ENCODE assay signal across 9 mouse cellular contexts in genomic region chr13:52822165-52823149, GRCm38 (mm10).
DNase-seq lines count a peak whose midpoint lies in the region; ATAC-seq and TF ChIP-seq lines count a peak whose summit lies in the region.
"Had no signal": no experiment of that assay in that cellular context is flagged by ENCODE, and none has a peak within 500 bp of the region (broad histone marks: within the 10 kb centered on the region; RNA-seq: fewer than 3 reads in every experiment).

No protein-coding gene starts in this region.

- H3K4me1 ChIP-seq in heart, postnatal 0 days (ENCODE audit: control insufficient read depth, insufficient read depth): peaks cover 38% of the 10 kb centered on the region
- H3K4me1 ChIP-seq in stomach, postnatal 0 days (replicated peaks; ENCODE audit: control insufficient read depth, insufficient read depth): peaks cover 19% of the 10 kb centered on the region

- H3K27ac ChIP-seq in heart, postnatal 0 days (ENCODE audit: low read depth): peak overlapping the region; percentile 54
- peak overlapping the region; percentile 87 for H3K27ac ChIP-seq in stomach, postnatal 0 days (replicated peaks)
- H3K27ac ChIP-seq: left cerebral cortex, adult 2 months had no signal

- 0 out of 2 replicates have a peak, but pooled peaks have one; percentile 19 for TF ChIP-seq EP300 in heart, postnatal 0 days (IDR thresholded peaks at IDR 0.05; ENCODE audit: low read depth)
- TF ChIP-seq EP300 in stomach, postnatal 0 days (optimal IDR thresholded peaks at IDR 0.05): peak; percentile 40

- H3K4me2 ChIP-seq in heart, postnatal 0 days (ENCODE audit: low read depth, low read length): 0 out of 2 replicates have a peak overlapping the region, but pooled peaks have one; percentile 8
- H3K4me2 ChIP-seq in stomach, postnatal 0 days (replicated peaks; ENCODE audit: low read depth): 0 out of 2 replicates have a peak overlapping the region, but pooled peaks have one; percentile 29

- H3K9ac ChIP-seq in heart, postnatal 0 days (replicated peaks; ENCODE audit: low read depth, low read length): no peak overlapping the region
- H3K9ac ChIP-seq in stomach, postnatal 0 days (ENCODE audit: low read length): no peak overlapping the region

- 43% methylated on average over 23 of the region's 23 CpGs for WGBS in heart, postnatal 0 days
- 20% methylated on average over 22 of the region's 23 CpGs for WGBS in stomach, postnatal 0 days

- no peaks in the 10 kb centered on the region for H3K27me3 ChIP-seq in heart, postnatal 0 days (ENCODE audit: control insufficient read depth, insufficient read depth, low read length)
- H3K27me3 ChIP-seq in stomach, postnatal 0 days (ENCODE audit: control insufficient read depth, insufficient read depth, low read length): no peaks in the 10 kb centered on the region

- H3K36me3 ChIP-seq in heart, postnatal 0 days (replicated peaks; ENCODE audit: control insufficient read depth, insufficient read depth, low read length): no peaks in the 10 kb centered on the region
- no peaks in the 10 kb centered on the region for H3K36me3 ChIP-seq in stomach, postnatal 0 days (ENCODE audit: control insufficient read depth, insufficient read depth, low read length)

- H3K9me3 ChIP-seq in heart, postnatal 0 days (replicated peaks; ENCODE audit: control insufficient read depth, low read length): no peaks in the 10 kb centered on the region
- no peaks in the 10 kb centered on the region for H3K9me3 ChIP-seq in stomach, postnatal 0 days (ENCODE audit: control insufficient read depth, low read length)

- no peak for TF ChIP-seq CTCF in heart, postnatal 0 days (IDR thresholded peaks at IDR 0.05; ENCODE audit: low read depth)
- no peak for TF ChIP-seq CTCF in stomach, postnatal 0 days (IDR thresholded peaks at IDR 0.05; ENCODE audit: low read depth)

- no peak overlapping the region for H3K4me3 ChIP-seq in heart, postnatal 0 days (ENCODE audit: low read depth, low read length)
- no peak overlapping the region for H3K4me3 ChIP-seq in stomach, postnatal 0 days (ENCODE audit: low read depth, low read length)
- H3K4me3 ChIP-seq: left cerebral cortex, adult 2 months had no signal

- DNase-seq in gastrocnemius, adult 18-20 months (ENCODE audit: low spot score): peak; percentile 68
- DNase-seq in gastrocnemius, adult 8-10 months (ENCODE audit: low spot score in 2 of 2): no peak
- DNase-seq in embryo, embryonic 9.5 days (ENCODE audit: extremely low spot score): peak; percentile 54
- DNase-seq in heart, postnatal 0 days (ENCODE audit: low spot score): peak; percentile 49
- DNase-seq in kidney, postnatal 14 days: peak; percentile 77
- DNase-seq in stomach, postnatal 0 days (ENCODE audit: low spot score): peak; percentile 57
- DNase-seq in spleen, postnatal 4 days (ENCODE audit: low spot score in 2 of 2): no peak

- ATAC-seq in heart, postnatal 0 days (ENCODE audit: insufficient read depth, low read depth): no peak
- peak; percentile 70 for ATAC-seq in megakaryocyte progenitor cell, adult 5-6 weeks (replicated peaks; ENCODE audit: poor library complexity)
- ATAC-seq in stomach, postnatal 0 days (ENCODE audit: low FRiP score, low TSS enrichment): peak; percentile 64

Comparison
In these comparisons a context has a peak if more than half of its experiments do, and no peak if none do; other contexts are left out.
1. DNase-seq: peak in gastrocnemius, adult 18-20 months (single experiment), embryo, embryonic 9.5 days (single experiment), heart, postnatal 0 days (single experiment), kidney, postnatal 14 days (single experiment) and stomach, postnatal 0 days (single experiment); none in gastrocnemius, adult 8-10 months (0 of 2) and spleen, postnatal 4 days (0 of 2).